Mouse (Mus musculus): ENCODE measurements around the gene Mad1l1. TPM values are rescaled to one million over a fixed set of nuclear protein-coding genes. Genes with fewer than 3 reads are reported as not detected.

The Mad1l1 gene
- polyA plus RNA-seq, 3 experiments from 2014 or later = 18.8 to 24.9 (median 22.0) TPM

DNA sequence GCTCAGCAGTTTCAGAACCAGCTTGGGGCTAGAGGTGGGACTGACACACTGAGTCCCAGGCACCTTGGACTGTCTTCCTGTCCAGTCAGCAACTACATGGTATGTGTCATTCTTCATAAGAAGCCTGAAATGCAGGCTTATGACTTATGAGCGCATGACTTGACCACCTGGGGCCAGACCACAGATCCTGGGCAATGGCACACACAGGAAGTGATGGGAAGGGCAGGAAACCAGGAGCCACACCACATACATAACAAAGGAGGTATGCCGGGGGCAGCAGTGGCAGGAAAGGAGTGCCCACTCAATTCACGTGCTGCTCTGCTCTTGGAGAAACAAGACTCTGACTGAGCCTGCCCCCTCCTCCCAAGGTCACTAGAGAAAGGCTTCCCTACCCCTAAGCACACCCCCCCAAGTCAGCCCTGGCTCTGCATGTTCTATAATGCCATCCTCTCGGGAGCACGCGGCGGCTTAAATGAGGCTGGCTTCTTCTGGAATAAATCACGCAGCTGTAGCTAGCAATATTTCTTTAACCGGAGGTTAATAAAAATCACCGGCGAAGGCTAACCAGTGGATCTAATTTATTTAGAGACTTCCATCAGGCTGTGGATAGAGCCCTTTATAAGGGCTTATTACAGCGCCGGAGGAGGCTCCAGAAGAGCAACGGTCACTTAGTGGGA lies 146.4 kb downstream of the Mad1l1 start:
- no peak for ATAC-seq

DNA sequence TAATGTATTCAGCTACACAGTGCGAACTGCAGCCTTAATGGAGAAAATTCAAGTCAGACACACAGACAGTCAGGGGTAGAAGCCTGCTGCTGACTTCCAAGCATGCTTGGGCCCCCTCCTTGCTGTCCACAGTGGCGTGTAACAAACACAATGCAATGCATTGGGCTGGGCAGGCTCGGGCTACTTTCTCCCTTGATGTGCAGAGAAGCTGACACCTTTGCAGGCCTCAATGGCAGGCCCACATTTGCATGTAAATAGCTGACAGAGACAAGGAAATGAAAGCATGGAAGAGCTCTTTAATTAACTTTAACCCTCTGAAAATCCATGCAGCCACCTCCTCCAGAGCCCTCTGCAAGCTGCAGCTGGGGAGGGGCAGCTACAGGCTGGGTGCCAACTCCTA lies 147.3 kb downstream of the Mad1l1 start:
- ATAC-seq = no peak

DNA sequence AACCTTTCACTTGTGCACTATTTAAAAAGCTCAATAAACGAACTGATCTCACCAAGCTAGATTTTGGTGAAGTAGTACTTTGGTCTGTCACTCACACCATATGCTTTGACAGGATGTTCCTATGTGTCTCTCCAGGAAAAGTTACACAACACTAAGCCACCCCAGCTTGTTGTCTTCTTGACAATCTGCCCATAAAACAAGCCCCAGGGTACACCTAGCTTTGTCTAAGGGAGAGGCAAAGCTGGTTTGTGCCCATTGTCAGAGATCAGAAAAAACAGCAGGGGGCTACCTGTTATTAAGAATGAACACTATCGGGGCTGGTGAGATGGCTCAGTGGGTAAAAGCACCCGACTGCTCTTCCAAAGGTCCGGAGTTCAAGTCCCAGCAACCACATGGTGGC lies 148.2 kb downstream of the Mad1l1 start:
- ATAC-seq = no peak

DNA sequence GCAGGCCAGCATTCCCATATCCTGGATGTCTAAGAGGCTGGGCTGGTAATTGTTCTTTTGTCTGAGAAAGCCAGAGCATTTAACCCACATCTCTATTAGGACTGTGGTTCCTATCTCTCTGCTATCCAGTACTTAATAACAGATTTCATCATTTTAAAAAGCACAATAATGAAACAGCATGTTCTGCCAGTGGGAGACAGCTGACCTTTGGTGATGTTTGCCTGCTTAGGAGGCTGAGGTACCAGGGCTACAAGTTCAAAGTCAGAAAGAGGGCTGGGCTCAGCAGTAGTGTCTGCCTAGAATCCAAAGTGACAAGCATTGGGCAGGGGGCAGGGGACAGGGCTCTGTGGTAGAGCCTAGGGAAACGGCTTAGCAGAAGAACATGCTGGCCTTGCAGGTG lies 149.6 kb downstream of the Mad1l1 start:
- no peak for ATAC-seq

DNA sequence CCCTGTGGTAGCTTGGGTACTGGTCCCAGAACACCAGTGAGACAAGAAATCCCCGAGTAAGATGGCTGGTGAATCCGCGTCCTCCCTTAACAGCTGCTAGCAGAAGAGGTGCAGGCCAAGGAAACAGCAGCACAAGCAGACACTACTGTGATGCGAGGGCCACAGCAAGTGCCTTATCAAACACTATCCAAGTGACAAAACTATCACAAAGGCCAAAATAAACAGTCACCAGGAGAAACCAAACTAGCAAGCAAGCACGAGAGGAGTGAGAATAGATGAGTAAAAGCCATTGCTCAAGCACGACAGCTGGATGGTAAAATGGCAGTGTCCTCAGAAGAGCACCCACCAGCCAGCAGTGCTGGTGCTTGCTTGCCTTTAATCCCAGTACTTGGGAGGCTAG lies 153.8 kb downstream of the Mad1l1 start:
- ATAC-seq = no peak

DNA sequence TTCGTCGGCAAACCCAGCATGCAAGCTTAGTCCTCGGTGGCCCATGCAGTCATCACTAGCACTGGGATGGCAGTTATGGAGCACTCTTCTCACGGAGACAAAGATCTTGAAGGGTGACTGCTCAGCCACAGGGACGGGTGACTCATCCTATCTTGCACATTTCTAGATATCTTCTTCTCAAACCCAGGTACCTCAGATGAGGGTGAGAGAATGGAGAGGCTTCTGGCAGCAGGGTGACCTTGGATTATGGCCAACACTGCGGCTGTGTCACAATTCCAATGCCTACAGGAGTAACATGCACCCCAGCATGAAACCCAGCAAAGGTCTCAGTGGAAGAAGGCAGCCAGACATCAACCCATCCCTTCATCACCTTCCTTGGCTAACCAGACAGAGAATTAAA lies 154.3 kb downstream of the Mad1l1 start:
- no peak for ATAC-seq

DNA sequence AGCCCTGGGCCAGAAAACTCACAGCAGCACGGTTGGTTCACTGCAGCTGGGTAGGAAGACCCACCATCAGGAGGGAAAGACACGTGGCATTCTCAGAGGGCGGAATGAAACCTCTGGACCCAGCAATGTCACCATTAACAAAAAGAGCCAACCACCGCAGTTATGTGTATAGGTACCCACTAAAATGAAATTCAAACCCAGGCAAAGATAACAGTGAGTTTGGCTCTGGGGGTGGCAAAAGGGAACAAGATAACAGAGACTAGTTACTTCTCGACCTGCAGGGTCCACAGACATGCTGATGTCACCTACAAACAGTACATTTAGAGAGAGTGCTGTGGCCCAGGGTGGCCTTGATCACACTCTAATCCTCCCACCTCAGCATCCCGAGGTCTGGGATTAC lies 157.4 kb downstream of the Mad1l1 start:
- no peak for ATAC-seq

DNA sequence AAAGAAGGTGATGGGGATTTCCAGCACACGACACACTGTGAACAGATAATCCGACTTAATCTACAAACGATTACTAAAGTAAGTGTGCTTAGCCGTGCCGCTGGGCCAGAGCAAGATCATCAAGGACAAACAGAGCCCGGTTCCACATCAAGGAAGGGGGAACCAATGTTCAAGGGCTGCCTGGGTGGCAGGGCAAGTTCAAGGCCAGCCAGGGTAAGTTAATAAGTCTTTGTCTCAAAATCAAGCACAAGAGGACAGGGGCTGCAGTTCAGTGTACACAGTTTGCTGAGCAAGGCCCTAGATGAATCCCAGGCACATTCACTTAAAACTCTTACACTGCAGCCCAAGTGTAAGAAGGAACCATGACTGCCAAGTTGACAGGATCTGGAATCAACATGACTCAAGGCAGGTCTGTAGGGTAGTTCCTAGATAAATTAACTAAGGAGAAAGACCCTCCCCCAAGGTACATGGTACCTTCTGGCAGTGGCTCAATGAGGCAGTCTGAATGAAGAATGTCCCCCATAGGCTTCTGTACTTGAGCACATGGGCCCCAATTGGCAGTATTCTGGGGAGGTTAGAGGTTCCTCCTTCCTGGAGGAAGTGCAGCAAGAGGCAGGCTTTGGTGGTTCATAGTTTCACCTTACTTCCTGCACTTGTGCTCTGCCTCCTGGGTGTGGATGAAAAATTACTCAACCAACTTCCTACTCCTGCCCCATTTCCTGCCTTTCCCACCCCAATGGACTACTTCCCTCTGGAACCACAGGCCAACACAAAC lies 159.1 kb downstream of the Mad1l1 start:
- no peak for ATAC-seq

DNA sequence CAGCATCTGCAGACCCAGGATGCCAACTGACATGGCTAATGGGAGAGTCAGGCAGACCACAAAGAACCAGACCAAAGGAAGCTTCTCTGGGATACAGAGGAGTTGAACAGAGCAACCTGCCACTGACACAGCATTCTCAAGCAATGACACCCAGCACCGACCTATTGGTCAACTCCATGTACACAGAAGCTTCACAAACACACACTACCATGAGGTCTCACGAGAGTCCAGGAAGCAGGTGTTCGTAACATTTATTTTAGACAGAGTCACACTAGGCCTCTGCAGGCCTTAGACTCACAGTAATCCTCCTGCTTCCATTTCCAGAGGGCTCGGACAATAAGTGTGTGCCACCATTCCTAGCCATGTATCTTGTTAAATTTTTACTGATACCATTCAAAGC lies 162.3 kb downstream of the Mad1l1 start:
- no peak for ATAC-seq

DNA sequence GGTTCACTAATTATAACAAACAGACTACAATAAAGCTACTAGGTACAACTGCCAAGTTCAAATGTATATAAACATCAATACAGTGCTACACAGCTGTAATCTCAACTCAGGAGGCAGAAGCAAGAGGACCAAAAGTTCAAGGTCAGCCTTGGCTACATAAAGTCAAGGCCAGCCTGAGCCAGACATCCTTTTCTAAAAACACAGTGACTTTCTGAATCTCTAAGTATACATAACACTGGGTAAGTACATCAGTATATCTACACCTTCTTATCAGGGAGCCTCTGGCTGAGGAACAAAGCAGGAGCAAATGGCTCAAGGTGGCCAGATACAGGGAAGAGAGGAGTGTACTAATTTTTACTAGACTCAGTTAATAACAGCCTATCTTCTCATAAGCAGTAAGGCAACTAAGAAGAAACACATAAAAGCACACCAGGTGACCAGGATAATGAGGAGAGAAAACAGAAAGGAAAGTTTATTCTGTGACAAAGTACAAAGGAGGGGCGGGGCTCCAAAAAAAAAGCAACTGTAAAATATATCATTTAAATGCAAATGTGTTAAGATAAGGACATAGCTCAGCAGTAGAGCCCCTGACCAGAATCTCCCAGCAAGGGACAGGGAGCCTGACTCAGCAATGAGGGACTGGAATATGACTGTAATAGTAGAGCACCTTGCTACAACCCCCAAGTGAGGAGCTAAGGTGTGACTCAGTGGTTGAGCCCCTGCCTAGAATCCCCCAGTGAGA lies 163.3 kb downstream of the Mad1l1 start:
- no peak for ATAC-seq

DNA sequence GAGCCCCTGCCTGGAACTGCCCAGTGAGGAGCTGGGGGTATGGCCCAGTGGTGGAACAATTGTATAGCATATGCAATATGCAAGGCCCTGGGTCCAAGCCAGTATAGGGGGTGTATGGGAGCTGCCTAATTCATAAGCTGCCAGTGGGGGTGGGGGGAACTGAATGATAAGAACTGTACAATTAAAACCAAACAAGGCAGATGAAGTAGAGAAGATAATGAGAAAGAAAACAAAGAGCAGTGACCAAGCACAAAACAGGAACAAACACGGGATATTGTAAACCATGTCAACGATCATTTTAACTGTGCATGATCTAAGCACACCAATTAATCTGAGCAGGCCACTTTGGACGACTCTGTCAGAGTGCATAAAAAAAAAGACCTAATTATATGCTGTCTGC lies 167.2 kb downstream of the Mad1l1 start:
- ATAC-seq = no peak

DNA sequence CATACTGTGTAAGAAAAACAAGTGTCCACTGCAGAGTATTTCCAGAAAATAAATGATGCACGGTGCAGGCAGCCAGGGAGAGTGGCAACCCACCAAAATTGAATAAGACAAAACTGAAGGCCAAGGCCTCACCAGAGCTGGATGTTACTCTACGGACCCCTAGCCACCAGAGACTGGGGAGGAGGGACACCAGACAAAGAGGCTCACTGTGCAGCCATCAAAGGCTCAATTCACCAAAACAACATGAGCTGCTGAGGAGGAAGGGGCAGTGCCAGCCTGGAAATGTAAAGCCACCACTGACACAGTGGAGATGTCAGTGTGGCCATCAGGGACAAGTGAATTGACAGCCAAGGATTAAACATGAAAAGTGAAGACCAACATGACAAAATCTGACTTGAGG lies 169.5 kb downstream of the Mad1l1 start:
- ATAC-seq = no peak

DNA sequence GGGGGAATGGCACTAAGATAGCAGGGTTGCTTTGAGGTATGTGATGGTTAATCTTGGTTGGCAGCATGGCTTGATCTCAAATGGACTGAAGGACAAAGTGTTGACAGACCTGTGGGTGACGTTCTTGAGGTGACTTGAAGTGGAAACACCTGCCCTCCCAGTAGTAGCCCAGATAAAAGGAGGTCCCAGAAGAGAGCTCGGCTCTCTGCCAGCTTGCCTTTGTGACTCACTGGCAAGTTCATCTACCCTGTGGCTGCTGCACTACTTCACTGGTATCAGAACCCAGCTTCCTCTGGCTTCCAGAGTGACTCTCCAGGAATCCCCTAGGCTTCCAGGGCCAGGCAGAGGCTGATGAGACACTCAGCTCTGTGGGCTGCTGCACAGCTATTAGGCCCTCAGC lies 170.2 kb downstream of the Mad1l1 start:
- ATAC-seq = no peak

DNA sequence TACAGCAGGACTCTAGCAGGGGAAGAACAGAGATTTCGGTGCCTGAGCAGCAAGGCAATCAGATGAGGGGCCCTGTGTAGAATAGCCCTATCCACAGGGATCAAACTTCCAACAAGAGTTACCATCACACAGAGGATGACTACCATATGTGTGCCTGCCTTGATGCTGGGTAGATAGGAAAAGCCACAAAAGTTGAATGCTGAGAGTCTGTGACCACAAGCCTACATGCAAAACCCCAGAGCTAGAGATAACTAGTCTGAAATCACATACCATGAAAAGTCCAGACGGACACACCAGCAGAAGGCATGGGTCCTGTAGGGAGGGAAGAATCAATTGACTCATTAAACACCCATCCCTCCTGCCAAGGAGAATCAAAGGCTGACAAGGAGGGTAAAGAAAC lies 170.7 kb downstream of the Mad1l1 start:
- no peak for ATAC-seq

DNA sequence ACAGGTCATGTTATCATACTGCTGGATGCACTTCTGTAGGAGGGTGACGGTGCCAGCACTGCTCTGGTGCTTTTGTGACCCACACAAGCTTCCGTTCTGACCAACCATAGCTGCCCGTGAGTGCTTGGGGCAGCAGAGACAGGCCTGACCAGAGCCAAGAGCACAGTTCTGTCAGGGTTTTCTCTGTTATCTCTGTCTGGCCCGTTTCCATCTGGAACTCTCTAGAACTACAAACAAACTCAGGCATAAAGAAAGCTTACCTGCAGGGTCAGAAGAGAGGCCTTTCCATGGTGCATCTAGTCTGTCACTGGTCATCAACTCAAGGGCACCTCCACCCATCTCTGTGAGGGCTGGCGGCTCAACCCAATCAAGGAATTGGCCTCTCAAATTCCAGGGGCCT lies 171.2 kb downstream of the Mad1l1 start:
- ATAC-seq = no peak

DNA sequence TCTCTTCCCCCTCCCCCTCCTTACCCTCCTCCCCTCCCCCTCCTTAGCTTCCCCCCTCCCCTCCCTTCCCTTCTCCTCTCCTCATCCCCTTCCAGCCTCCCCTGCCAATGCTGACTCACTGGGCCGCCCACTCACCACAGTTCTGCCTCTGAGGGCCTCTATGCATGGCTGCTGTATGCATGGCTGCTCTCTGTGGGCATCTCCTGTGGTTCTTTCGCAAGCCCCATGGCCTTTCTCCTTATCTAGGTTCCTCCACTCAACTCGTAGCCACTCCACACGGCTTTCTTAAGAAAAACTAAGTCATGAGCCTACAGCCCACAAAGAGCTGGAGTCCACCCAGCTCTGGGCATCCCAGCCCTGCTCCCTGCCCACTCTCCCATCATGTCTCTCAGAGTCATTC lies 172.1 kb downstream of the Mad1l1 start:
- ATAC-seq = no peak

DNA sequence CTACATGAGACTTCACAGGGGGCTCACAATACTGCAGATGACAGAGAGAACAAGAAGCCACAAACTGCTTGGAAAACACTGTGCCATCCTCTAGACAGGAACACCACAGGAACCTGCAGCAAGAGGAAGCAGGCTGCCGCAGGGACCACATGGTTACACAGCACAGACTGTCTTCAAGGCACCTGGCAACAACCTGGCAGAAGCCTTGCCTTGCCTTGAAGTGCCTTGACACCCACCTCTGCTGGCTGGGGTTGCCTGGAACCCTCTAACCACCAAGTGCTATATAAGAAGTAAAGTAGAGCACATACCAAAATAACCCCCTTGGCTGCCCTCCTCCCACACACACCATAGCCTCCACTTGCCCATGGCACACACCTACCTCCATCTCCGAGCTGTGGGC lies 177.8 kb downstream of the Mad1l1 start:
- ATAC-seq = no peak

DNA sequence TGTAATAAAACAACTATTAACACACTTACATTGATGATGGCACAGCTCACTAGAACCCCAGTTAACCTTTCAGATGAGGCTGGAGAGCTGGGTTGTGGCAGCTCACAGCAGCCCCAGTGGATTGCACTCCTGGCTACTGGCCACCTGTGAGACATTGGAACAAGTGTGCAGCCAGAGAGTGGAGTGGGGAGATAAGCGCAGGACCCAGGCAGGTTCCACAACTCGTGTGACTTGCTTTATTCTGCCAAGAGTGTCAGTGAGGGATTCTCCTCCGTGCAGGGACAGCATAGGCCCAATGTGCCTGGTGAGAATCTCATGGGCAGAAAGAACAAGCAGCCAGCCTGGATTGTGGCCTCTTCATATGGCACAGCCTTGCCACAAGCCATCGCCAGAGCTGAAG lies 180.0 kb downstream of the Mad1l1 start:
- no peak for ATAC-seq

DNA sequence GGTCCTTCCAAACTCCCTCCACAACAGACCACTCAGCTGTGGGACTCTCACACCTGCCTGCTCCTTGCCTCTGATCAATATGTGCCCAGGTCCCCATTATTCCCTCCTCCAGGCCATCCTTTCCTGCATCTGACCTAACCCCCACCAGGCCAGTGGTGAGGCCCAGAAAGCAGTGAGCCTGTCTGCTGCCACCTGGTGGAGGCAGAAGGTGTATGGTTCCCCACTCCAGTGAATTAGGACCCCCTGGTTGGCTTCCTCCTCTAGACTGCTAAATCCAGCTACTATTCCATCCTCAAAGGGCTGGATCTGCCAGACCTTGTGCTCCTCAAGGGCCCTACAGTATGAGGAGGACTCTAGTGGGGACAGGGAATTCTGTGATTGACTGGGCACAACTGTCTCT lies 181.1 kb downstream of the Mad1l1 start:
- ATAC-seq = no peak

DNA sequence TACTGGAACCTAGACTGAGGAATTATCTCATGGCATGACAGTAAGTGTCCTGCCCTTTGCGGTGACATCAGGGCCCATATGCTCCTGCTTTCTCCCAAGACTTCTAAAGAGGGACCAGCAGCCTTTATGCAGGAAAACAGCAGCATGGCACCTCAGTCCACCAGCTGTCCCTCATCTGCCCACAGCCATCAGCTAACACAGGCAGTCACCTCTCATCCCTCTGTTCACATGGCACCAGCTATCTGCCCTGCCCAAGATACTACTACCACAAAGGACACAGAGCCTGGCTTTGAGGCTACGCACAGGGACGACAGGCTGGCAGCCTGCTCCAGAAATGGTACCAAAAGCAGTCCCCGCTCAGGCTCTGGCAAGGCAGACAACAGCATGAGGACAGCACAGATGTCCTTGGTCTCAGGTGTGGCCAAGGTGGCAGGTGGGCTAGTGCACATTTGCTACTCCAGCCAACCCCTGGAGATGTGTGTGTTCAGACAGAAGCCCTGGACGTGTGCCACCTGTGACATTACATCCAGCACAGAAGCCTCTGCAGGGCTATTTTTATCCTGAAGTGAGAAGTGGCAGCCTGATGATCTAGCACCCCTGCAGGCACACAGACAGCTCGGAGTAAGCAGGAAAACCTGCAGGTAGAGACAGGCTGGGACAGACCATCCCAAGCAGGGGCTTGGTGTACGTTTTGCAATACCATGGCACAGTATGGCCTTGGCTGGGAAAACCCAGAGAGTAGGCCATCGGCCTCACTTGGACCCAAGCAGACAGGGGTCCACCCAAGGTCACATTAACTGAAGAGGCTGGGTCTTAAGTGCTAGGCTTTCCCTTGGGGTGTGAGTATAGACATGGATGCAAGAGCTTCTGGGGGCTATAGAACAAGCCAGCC lies 185.4 kb downstream of the Mad1l1 start:
- no peak for ATAC-seq

DNA sequence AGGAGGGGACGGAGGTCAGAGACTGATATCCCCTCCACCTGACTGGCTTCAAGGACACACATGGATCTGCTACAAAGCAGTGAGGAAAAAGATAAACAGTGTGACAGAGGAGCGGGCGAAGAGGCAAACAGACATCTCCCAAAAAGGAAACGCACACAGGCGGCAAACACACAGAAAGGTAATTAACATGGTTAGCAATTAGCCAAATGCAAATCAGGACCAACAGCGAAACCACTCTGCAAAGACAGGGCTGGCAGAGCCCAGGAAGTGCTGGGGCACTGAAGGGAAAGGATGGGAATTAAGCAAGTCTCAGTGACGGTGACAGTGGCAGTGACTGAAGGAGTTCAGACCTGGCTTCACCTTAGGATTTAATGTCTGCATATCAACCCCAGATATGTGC lies 187.3 kb downstream of the Mad1l1 start:
- no peak for ATAC-seq

DNA sequence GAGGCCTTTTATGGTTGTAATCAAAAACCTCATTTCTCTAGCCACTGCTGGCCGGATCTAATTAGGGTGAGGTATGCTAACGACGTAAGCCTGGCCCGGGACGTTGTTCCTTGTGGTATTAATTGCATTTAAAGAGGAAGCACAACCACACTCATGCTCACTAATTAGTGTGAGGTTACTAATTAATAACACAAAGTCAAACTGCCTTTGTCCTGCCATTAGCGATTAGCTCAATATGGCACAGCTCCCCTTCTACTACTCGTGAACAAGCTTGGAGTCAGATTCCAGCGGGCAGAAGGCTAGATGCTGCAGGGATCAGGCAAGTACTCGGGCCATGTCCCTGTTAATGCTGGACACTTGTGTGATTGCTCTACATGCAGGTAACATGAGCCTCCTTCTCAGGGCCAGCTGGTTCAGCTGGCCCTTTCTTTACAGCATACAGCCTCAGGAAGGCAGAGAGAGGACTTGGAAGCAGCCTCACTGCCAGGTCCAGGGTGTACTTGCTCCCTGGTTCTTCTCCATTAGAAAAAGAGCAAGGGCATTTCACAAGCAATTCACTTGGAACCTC lies 192.9 kb downstream of the Mad1l1 start:
- no peak for ATAC-seq

DNA sequence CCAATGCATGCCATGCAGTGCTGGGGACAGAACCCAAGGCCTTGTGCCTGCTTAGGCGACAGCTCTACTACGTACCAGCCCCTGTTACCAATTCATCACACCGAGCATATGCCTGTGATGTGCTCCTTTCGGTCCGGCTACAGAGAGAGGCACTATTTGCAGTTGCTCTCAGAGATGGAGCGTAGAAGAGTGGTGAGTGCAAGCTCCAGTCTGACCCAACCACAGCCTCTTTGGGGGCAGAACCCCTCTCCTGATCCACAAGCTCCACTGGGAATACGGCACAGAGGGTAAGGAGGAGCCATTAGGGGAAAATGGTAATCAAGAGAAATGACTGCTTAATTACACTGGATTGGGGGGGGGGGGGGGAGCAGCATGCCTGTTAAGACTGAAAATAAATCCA lies 193.4 kb downstream of the Mad1l1 start:
- no peak for ATAC-seq
